Mouse (Mus musculus) retina, adult 2 months (tissue): ENCODE data around the gene Stra6l.

Source experiments
- DNase-seq: peaks from one replicate; pipeline ENCODE4 v3.0.0-alpha.2; 2012; ENCODE audit warnings: low read depth, low spot score

Gene Stra6l

DNA sequence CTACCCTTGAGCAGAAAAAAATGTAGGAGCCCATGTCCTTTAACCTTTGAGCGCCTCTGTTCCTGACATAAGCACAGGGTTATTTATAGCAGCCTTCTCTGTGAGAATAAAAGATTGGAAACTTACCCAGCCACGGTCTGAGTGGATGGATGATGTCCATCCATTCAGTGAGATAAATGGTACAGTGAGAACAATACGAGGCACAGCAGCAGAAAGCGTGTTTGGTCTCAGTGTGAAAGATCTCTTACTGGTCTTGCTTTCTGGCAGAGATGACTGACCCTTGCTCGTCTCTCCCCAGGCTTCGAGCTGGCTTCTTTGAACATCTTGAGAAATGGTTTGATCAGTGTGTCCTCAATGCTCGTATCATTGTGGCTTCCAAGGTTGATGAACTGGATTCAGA is 68.6 kb downstream of the Stra6l start:
- DNase-seq: no peak

DNA sequence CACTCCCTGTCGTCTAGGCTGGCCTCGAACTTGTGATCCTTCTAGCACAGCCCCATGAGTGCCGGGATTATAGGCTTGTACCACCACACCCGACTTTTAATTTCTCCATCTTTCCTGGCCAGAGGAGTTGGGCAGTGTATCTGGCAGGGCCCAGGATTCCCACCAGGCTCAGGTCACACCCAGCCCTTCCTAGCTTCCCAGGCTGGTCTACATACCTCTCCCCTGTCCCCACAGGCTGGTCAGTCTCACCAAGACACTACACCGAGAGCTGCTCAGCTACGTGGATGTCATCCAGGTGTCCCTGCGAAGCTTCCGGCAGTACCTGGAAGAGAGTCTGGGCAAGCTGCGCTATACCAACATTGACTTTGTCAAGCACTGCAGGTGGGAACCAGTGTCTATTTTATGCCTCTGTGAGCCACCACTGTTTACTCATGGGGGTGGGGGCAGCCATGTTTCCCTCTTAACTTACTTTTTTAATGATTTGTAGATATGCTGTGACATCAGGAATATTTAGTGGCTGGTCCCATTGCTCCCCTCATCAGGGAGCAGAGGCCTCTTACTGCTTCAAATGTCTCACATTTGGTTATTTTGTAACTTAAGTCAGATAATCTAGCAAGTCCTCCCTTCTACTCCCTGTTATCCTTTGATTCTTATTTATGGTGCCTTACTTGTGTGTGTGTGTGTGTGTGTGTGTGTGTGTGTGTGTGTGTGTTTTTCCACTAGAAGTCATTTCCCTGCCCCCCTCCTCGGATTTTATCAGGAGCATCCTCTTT is 73.4 kb downstream of the Stra6l start:
- DNase-seq: no peak

DNA sequence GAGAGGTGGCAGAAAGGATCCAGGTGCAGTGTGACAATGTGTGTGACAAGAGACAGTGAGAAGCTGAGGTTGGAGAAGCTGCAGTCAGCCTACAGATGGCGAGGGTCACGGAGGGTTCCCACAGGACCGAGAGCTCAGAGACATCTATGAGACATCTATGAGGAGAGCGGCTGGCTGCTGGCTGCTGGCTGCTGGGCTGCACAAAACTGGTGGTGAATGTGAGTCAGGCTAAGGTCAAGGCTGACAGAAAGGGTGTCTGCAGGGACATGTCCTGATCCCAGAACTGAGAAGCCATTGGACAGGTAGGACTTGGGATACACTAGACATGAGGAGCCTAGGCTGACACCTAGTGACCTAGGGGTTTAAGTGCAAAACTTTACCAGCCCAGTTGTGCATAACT is 75.5 kb downstream of the Stra6l start:
- DNase-seq: no peak

DNA sequence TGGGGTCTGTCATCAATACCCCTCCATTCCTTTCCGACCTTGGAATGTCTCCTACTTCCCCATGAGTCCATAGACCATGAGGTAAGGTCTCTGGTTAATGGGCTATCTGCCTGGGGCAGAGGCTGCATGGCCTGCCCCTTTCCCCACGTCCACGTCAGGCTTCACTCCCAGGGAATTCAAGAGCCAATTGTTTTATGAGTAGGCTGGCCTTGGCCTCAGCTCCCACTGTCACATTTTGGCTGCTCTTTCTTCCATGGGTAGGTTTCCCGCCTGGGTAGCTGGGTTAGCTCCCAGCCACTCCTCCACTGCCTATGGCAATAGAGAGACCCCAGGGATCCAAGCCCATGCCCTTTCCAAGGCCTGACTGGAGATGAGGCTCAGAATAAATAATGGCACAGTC is 80.1 kb downstream of the Stra6l start:
- DNase-seq: no peak
